Mouse (Mus musculus) hindbrain, postnatal 0 days (tissue): ENCODE results near the gene Tenm2. TPM values are rescaled to one million over a fixed set of nuclear protein-coding genes. Genes with fewer than 3 reads are reported as not detected.
A peak's percentile ranks its signal among the peaks of the same experiment; 100 is the strongest.

Experiments used
- ATAC-seq: fragments of 200-750 bp; cut with Nextera tagmentation; 2 replicates; pipeline ENCODE4 v1.8.0; 2017; ENCODE audit warnings: mild to moderate bottlenecking, moderate TSS enrichment, moderate library complexity
- DNase-seq: peaks from one replicate; pipeline ENCODE4 v3.0.0-alpha.2; 2015; ENCODE audit warnings: low spot score
- H3K27ac ChIP-seq: fragments of 300-500 bp; sonication (generic); 2 replicates; pipeline ENCODE4 v1.5.1; 2014; ENCODE audit warnings: mild to moderate bottlenecking
- H3K27me3 ChIP-seq: fragments of 300-500 bp; sonication (generic); 2 replicates; pipeline ENCODE4 v1.6.1; 2014; ENCODE audit warnings: low read length, mixed read lengths; ENCODE audit not compliant: insufficient read depth
- H3K36me3 ChIP-seq: fragments of 300-500 bp; sonication (generic); 2 replicates; pipeline ENCODE4 v1.6.1; 2014; ENCODE audit warnings: low read length, mixed read lengths; ENCODE audit not compliant: insufficient read depth
- H3K4me1 ChIP-seq: fragments of 300-500 bp; sonication (generic); 2 replicates; pipeline ENCODE4 v1.6.1; 2014; ENCODE audit warnings: antibody characterized with exemption, low read length, mixed read lengths; ENCODE audit not compliant: insufficient read depth
- H3K4me2 ChIP-seq: fragments of 300-500 bp; sonication (generic); 2 replicates; pipeline ENCODE4 v1.6.1; 2014; ENCODE audit warnings: low read depth, mild to moderate bottlenecking, low read length, moderate library complexity, mixed read lengths
- H3K4me3 ChIP-seq: fragments of 300-500 bp; sonication (generic); 2 replicates; pipeline ENCODE4 v1.5.1; 2014; ENCODE audit warnings: low read length
- H3K9ac ChIP-seq: fragments of 300-500 bp; sonication (generic); replicated peaks from 2 replicates; pipeline ENCODE4 v1.6.1; 2014; ENCODE audit warnings: mild to moderate bottlenecking, low read length, moderate library complexity, mixed read lengths
- H3K9me3 ChIP-seq: fragments of 300-500 bp; sonication (generic); 2 replicates; pipeline ENCODE4 v1.6.1; 2016; ENCODE audit warnings: low read length, mixed read lengths
- CTCF ChIP-seq: IDR thresholded peaks from 2 replicates; pipeline ENCODE4 v1.5.1; 2016; ENCODE audit warnings: antibody characterized with exemption, control low read depth, low read depth
- WGBS: fragments of 180-500 bp; shearing (Covaris S2); extraction: QIAGEN DNeasy Blood & Tissue Kit; methylation state at CpG from one replicate; pipeline ENCODE4 v1.1.7; 2014; 5-methylcytosine and 5-hydroxymethylcytosine counted together
- polyA plus RNA-seq: library from polyadenylated mRNA; unstranded; fragments of >200 nt; fragmentation: Nextera tagmentation; extraction: Ambion mirVana; gene quantifications from 2 replicates; pipeline ENCODE4 v1.2.1, GENCODE M21; 2015
- total RNA-seq: library from RNA; depleted of rRNA; stranded (reverse); fragments of >200 nt; gene quantifications from 2 replicates; pipeline ENCODE4 v1.2.3, GENCODE M21; 2014

The Tenm2 gene
- total and polyA plus RNA-seq, 2 experiments from 2014 or later = 30.1 to 78.0 TPM

DNA sequence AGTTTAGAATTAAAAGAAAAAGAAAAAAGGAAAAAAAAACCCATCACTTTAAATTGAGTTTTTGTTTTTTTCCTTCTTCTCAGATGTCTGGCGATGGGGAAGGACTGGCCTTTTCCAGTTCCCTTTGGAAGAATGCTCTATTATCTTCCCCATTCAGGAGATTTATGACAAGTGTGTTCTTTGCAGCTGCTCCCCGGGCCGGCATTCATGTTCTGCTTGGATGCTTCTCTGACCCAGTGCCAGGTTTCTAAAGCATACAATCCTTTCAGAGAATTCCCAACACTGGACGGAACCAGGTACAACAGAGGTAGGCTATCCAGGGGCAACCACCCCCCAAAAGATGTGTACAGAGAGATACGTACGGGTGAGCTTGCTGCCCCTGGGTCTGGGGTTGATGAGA lies 1132.2 kb downstream of the Tenm2 start:
- no peak overlapping the region for H3K4me3 ChIP-seq
- WGBS = 29% methylated on average over 6 of the region's 6 CpGs
- no peaks in the 10 kb centered on the region for H3K9me3 ChIP-seq
- H3K4me1 ChIP-seq = peaks cover 22% of the 10 kb centered on the region
- no peak overlapping the region for H3K27ac ChIP-seq
- peak; percentile 62 for DNase-seq
- H3K9ac ChIP-seq = no peak overlapping the region
- no peak for TF ChIP-seq CTCF
- peak; percentile 50; the same call in 1 of the 2 replicates for ATAC-seq
- no peaks in the 10 kb centered on the region for H3K27me3 ChIP-seq
- no peak overlapping the region for H3K4me2 ChIP-seq
- no peaks in the 10 kb centered on the region for H3K36me3 ChIP-seq

DNA sequence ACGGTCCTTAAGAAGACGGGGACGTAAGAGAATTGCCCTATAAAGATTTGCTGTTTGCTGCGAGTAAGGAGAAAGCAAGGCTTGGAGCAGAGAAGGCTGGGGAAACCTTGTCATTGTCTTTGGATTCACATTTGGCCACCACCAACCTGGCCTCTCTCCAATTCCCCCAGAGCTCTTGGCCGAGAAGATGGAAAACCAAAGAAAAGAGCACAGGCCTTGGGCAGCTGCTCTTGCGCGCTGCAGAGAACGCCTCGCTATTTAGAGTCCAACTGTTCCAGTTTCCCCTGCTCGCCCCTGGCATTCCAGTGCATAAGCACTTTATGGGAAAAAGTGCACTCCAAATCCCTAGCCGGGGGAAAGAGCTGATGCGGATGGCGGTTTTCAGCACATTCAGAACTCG lies 1139.5 kb downstream of the Tenm2 start:
- ATAC-seq = peak; percentile 73
- Histone ChIP-seq H3K27me3 (no peaks in the 10 kb centered on the region), H3K9ac (no peak overlapping the region), H3K27ac (peak overlapping the region; percentile 32; the same call in 1 of the 2 replicates), H3K36me3 (no peaks in the 10 kb centered on the region), H3K4me2 (no peak overlapping the region), H3K4me3 (no peak overlapping the region), H3K4me1 (no peaks in the 10 kb centered on the region), H3K9me3 (no peaks in the 10 kb centered on the region)
- no peak for TF ChIP-seq CTCF
- WGBS = 42% methylated on average over 14 of the region's 14 CpGs
- DNase-seq = peak; percentile 84

DNA sequence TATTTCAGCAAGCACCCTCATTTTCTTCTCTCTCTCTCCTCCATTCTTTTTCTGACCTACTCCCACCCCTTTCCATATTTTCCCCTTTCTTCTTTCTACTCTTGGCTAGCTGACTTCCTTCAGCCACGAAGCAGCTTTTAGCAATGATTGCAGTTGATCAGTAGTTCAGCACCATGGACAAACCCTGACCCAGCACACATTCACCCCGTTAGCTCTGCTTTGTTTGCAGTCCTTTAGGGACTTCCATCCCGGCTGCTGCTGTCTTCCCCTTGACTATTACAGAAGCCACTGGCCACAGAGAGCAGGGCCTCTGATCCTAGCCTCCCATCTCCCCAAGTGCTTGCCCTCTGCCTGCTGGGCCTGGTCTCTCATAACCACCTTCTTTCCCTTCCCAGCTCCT lies 1145.6 kb downstream of the Tenm2 start:
- H3K4me2 ChIP-seq = no peak overlapping the region
- no peak for TF ChIP-seq CTCF
- DNase-seq (no peak), ATAC-seq (no peak)
- no peak overlapping the region for H3K27ac ChIP-seq
- no peak overlapping the region for H3K4me3 ChIP-seq
- no peaks in the 10 kb centered on the region for H3K36me3 ChIP-seq
- H3K9me3 ChIP-seq = no peaks in the 10 kb centered on the region
- no peaks in the 10 kb centered on the region for H3K27me3 ChIP-seq
- H3K4me1 ChIP-seq = no peaks in the 10 kb centered on the region
- H3K9ac ChIP-seq = no peak overlapping the region
- WGBS = 28% methylated on average over 3 of the region's 3 CpGs

DNA sequence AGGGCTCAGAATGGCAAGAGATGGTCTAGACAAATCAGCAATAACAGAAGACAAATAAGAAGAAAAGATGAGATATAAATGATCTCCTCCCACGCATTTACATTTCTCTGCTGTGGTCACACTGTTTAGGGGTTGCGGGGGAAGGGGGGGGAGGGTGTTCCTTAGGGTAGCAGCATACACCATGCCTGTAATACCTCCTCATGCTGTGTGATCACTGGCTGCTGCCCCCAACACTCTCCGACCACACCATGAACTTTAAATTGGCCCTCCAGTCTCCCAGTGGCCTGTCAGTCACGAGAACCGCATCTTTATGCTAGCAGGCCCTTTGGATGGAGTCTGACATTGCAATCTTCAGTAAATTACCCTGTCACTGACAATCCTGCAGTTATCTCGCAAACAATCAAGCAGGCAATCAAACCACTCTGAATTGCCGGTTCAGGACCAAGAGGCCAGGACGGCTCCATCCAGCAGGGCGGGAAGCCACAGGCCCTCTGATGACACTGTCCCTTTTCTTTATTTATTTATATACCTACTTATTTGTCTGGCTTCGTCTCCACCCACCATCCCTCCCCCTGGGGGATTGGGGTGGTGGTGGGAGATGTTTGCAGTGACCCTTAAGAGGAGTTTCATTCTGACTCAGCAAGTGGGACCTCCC lies 1154.2 kb downstream of the Tenm2 start:
- Histone ChIP-seq H3K27ac (no peak overlapping the region; the same call in 1 of the 2 replicates), H3K27me3 (no peaks in the 10 kb centered on the region), H3K4me1 (peaks cover 17% of the 10 kb centered on the region), H3K4me3 (no peak overlapping the region), H3K9me3 (no peaks in the 10 kb centered on the region), H3K36me3 (no peaks in the 10 kb centered on the region), H3K4me2 (no peak overlapping the region), H3K9ac (no peak overlapping the region)
- DNase-seq (no peak), ATAC-seq (no peak; the same call in 1 of the 2 replicates)
- TF ChIP-seq CTCF = no peak
- 63% methylated on average over 10 of the region's 10 CpGs for WGBS

DNA sequence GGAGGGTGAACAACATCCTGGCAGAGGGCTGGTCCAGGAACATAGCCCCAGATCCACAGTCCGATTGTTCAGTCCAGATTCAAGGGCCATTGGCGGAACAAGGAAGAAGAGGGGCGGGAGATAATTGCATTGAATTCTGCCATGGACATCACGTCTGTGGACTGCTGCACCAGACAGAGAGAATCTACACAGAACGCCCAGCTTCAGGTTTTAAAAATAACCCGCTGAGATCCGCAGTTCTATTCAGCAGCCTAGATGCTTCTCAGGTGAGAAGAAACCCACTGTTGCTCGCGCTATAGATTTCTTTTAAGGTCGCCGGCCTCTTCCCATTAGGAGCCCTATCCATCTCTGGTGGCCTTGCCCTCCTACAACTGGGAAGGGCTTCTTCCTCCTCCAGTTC lies 1155.0 kb downstream of the Tenm2 start:
- no peak for TF ChIP-seq CTCF
- H3K36me3 ChIP-seq = 0 out of 2 replicates have a peak, but pooled peaks cover 4% of the 10 kb centered on the region
- DNase-seq = no peak
- no peak overlapping the region for H3K9ac ChIP-seq
- H3K27me3 ChIP-seq = no peaks in the 10 kb centered on the region
- H3K4me2 ChIP-seq = no peak overlapping the region
- WGBS = 59% methylated on average over 11 of the region's 11 CpGs
- no peak overlapping the region for H3K4me3 ChIP-seq
- ATAC-seq = 0 out of 2 replicates have a peak, but pooled peaks have one; percentile 5
- peaks cover 17% of the 10 kb centered on the region for H3K4me1 ChIP-seq
- H3K9me3 ChIP-seq = no peaks in the 10 kb centered on the region
- 0 out of 2 replicates have a peak overlapping the region, but pooled peaks have one; percentile 15 for H3K27ac ChIP-seq

DNA sequence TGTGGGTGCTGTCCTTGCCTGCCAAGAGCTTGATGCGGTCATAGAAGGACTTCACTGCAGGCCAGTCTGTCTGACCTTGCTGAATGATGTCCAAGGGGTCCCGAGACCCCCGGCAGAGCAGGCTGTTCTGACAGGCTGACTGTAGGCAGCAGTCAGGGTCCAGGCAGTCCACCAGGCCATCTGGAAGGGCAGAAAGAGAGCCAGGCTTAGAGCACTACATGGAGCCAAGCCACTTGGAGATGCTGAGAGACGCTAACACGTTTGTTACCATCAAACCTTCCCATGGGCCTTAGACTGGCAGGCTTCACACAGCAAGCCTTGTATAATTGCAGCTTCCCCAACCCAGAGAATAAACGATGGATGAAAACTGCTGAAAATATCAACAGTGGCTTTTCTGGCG lies 1157.4 kb downstream of the Tenm2 start:
- WGBS = 56% methylated on average over 7 of the region's 7 CpGs
- Histone ChIP-seq H3K27ac (peak overlapping the region; percentile 48; the same call in 1 of the 2 replicates), H3K36me3 (0 out of 2 replicates have a peak, but pooled peaks cover 4% of the 10 kb centered on the region), H3K4me2 (no peak overlapping the region), H3K9ac (no peak overlapping the region), H3K4me1 (peaks cover 22% of the 10 kb centered on the region), H3K9me3 (no peaks in the 10 kb centered on the region), H3K27me3 (no peaks in the 10 kb centered on the region), H3K4me3 (no peak overlapping the region)
- DNase-seq (peak; percentile 39), ATAC-seq (no peak)
- no peak for TF ChIP-seq CTCF

DNA sequence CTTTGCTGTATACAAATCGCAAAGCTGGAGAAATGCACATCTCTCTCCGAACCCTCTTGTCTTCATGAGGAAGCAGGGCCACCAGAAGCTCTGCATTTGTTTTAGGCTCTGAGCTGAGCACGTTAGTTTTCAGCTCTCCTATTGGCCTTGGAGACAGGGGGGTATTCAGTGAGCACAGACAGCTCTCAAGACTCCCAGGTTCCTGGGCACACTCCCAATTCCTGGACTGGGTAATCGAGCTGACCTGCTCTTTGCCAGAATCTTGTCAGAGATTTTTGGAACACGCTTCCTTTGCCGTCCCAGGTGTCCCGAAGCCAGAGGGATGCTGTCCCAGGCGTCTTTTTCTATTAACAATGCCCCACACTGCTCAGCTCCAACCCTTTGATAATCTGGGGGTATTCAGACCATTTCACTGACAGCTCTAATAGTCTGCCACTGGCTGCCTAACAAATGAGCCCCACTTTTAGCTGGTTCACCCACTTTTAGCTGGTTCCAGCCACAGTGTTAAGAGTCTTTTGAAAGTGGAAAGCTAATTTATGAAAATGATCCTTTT lies 1161.7 kb downstream of the Tenm2 start:
- Histone ChIP-seq H3K4me3 (no peak overlapping the region), H3K36me3 (peaks cover 4% of the 10 kb centered on the region; the same call in 1 of the 2 replicates), H3K9ac (no peak overlapping the region), H3K4me1 (peaks cover 30% of the 10 kb centered on the region), H3K4me2 (no peak overlapping the region), H3K9me3 (no peaks in the 10 kb centered on the region), H3K27ac (peak overlapping the region; percentile 41; the same call in 1 of the 2 replicates), H3K27me3 (no peaks in the 10 kb centered on the region)
- ATAC-seq (peak; percentile 57; the same call in 1 of the 2 replicates), DNase-seq (peak; percentile 87)
- 36% methylated on average over 8 of the region's 8 CpGs for WGBS
- no peak for TF ChIP-seq CTCF
